Mouse (Mus musculus) neural tube, embryonic 12.5 days (tissue): ENCODE data around the gene Lrp2. TPM values are rescaled to one million over a fixed set of nuclear protein-coding genes. Genes with fewer than 3 reads are reported as not detected.

Source experiments
- ATAC-seq: fragments of 200-750 bp; cut with Nextera tagmentation; 2 replicates; pipeline ENCODE4 v1.8.0; 2017; ENCODE audit warnings: low read depth, mild to moderate bottlenecking, moderate TSS enrichment, moderate library complexity; ENCODE audit not compliant: low FRiP score
- H3K27ac ChIP-seq: fragments of 300-500 bp; sonication (generic); 2 replicates; pipeline ENCODE4 v1.5.1; 2016
- H3K27me3 ChIP-seq: fragments of 300-500 bp; sonication (generic); replicated peaks from 2 replicates; pipeline ENCODE4 v1.6.1; 2016; ENCODE audit warnings: mild to moderate bottlenecking
- H3K36me3 ChIP-seq: fragments of 300-500 bp; sonication (generic); 2 replicates; pipeline ENCODE4 v1.6.1; 2016; ENCODE audit warnings: mild to moderate bottlenecking
- H3K4me1 ChIP-seq: fragments of 300-500 bp; sonication (generic); 2 replicates; pipeline ENCODE4 v1.6.1; 2016
- H3K4me2 ChIP-seq: fragments of 300-500 bp; sonication (generic); replicated peaks from 2 replicates; pipeline ENCODE4 v1.6.1; 2016; ENCODE audit warnings: mild to moderate bottlenecking
- H3K4me3 ChIP-seq: fragments of 300-500 bp; sonication (generic); 2 replicates; pipeline ENCODE4 v1.5.1; 2016
- H3K9ac ChIP-seq: fragments of 300-500 bp; sonication (generic); 2 replicates; pipeline ENCODE4 v1.6.1; 2016; ENCODE audit warnings: mild to moderate bottlenecking
- H3K9me3 ChIP-seq: fragments of 300-500 bp; sonication (generic); 2 replicates; pipeline ENCODE4 v1.6.1; 2016; ENCODE audit warnings: mild to moderate bottlenecking
- WGBS: fragments of 180-500 bp; shearing (Covaris S2); methylation state at CpG from one replicate; pipeline ENCODE4 v1.1.7; 2016; 5-methylcytosine and 5-hydroxymethylcytosine counted together
- polyA plus RNA-seq: library from polyadenylated mRNA; unstranded; fragments of >200 nt; fragmentation: Nextera tagmentation; extraction: Ambion mirVana; gene quantifications from 2 replicates; pipeline ENCODE4 v1.2.1, GENCODE M21; 2016

The Lrp2 gene
- polyA plus RNA-seq, 1 experiment from 2014 or later, result 1.4 TPM

- no peaks in the 10 kb centered on the region for H3K36me3 ChIP-seq
- peaks cover 13% of the 10 kb centered on the region; the same call in 1 of the 2 replicates for H3K4me1 ChIP-seq
- WGBS, result 54% methylated on average over 7 of the region's 7 CpGs
- no peak overlapping the region for H3K27ac ChIP-seq
- H3K4me3 ChIP-seq, result no peak overlapping the region
- ATAC-seq, result no peak
- no peaks in the 10 kb centered on the region for H3K27me3 ChIP-seq
- no peak overlapping the region for H3K4me2 ChIP-seq
- H3K9me3 ChIP-seq, result no peaks in the 10 kb centered on the region
- no peak overlapping the region for H3K9ac ChIP-seq
These were observed 29.2 kb downstream of the Lrp2 start for GRCm38 (mm10) chr2:69556686-69557085.

DNA sequence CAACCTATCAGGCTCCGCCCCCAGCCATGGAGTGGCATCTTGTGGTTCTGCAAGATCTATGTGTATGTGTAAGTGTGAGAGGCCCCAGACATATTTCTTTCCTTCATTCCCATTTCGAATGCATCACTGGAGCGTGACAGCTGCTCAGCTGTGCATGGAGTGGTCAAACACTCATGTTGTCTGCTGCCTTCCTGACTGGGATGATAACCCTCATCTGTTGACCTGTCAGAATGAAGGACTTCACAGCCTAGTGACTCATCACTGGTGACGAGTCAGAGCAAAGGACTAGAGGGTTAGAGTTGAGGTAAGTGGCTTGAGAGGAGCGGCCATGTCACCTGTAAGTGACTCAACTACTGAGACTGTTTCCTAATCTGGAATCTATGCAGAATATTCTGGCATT is 34.2 kb downstream of the Lrp2 start:
- Histone ChIP-seq H3K36me3 (no peaks in the 10 kb centered on the region), H3K27ac (no peak overlapping the region), H3K4me1 (no peaks in the 10 kb centered on the region), H3K4me3 (no peak overlapping the region), H3K4me2 (no peak overlapping the region), H3K27me3 (no peaks in the 10 kb centered on the region), H3K9ac (no peak overlapping the region), H3K9me3 (no peaks in the 10 kb centered on the region)
- no peak for ATAC-seq
- 81% methylated on average over 5 of the region's 5 CpGs for WGBS

GRCm38 (mm10) chr2:69546823-69547222 is 39.0 kb downstream of the Lrp2 start:
- 83% methylated on average over 11 of the region's 11 CpGs for WGBS
- H3K36me3 ChIP-seq, result no peaks in the 10 kb centered on the region
- H3K4me3 ChIP-seq, result no peak overlapping the region
- H3K4me2 ChIP-seq, result no peak overlapping the region
- no peak overlapping the region for H3K27ac ChIP-seq
- no peaks in the 10 kb centered on the region for H3K27me3 ChIP-seq
- no peaks in the 10 kb centered on the region for H3K9me3 ChIP-seq
- H3K4me1 ChIP-seq, result no peaks in the 10 kb centered on the region
- no peak for ATAC-seq
- no peak overlapping the region for H3K9ac ChIP-seq

DNA sequence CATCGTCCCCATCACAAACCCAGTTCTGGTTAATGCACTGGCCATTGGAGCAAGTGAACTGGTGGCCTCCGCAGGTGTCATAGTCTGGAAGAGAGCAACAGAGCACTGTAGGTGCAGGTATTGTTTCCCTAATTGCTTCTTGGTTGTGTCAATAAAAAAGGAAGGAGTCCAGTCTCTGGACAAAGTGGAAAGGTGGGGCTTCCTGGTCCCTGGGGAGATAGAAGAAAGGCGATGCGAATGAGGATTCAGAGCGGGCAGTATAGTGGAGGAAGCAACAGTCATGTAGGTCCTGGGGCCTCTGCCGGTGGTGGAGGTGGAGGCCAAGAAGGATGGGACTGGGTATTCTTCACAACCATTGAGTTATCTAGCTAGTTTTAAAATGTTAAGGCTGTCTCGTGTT is 49.8 kb downstream of the Lrp2 start:
- WGBS, result 65% methylated on average over 7 of the region's 7 CpGs
- no peak overlapping the region for H3K4me3 ChIP-seq

GRCm38 (mm10) chr2:69531528-69532055 is 54.3 kb downstream of the Lrp2 start:
- H3K9ac ChIP-seq, result no peak overlapping the region
- 21% methylated on average over 3 of the region's 3 CpGs for WGBS
- 0 out of 2 replicates have a peak, but pooled peaks have one; percentile 21 for ATAC-seq
- no peak overlapping the region for H3K4me2 ChIP-seq
- H3K4me1 ChIP-seq, result peaks cover 9% of the 10 kb centered on the region
- no peaks in the 10 kb centered on the region for H3K9me3 ChIP-seq
- no peak overlapping the region for H3K4me3 ChIP-seq
- H3K27ac ChIP-seq, result no peak overlapping the region
- no peaks in the 10 kb centered on the region for H3K36me3 ChIP-seq
- no peaks in the 10 kb centered on the region for H3K27me3 ChIP-seq

More for the DNA sequence above, 49.8 kb downstream of the Lrp2 start:
- H3K36me3 ChIP-seq, result no peaks in the 10 kb centered on the region
- no peaks in the 10 kb centered on the region for H3K27me3 ChIP-seq
- no peak for ATAC-seq
- no peak overlapping the region for H3K27ac ChIP-seq
- no peak overlapping the region for H3K4me2 ChIP-seq
- no peaks in the 10 kb centered on the region for H3K9me3 ChIP-seq
- peaks cover under 1% of the 10 kb centered on the region; the same call in 1 of the 2 replicates for H3K4me1 ChIP-seq
- H3K9ac ChIP-seq, result no peak overlapping the region

GRCm38 (mm10) chr2:69530691-69531527 is 55.0 kb downstream of the Lrp2 start:
- Histone ChIP-seq H3K4me2 (no peak overlapping the region), H3K27ac (no peak overlapping the region), H3K27me3 (no peaks in the 10 kb centered on the region), H3K4me1 (peaks cover 9% of the 10 kb centered on the region), H3K4me3 (no peak overlapping the region), H3K9me3 (no peaks in the 10 kb centered on the region), H3K36me3 (no peaks in the 10 kb centered on the region), H3K9ac (no peak overlapping the region)
- WGBS, result 26% methylated on average over 14 of the region's 14 CpGs
- ATAC-seq, result no peak

- 57% methylated on average over 5 of the region's 5 CpGs for WGBS
- Histone ChIP-seq H3K4me2 (no peak overlapping the region), H3K36me3 (no peaks in the 10 kb centered on the region), H3K27ac (no peak overlapping the region), H3K27me3 (no peaks in the 10 kb centered on the region), H3K4me3 (no peak overlapping the region), H3K9me3 (no peaks in the 10 kb centered on the region), H3K4me1 (peaks cover 9% of the 10 kb centered on the region), H3K9ac (no peak overlapping the region)
- no peak for ATAC-seq
These were observed 55.7 kb downstream of the Lrp2 start for GRCm38 (mm10) chr2:69530126-69530525.

DNA sequence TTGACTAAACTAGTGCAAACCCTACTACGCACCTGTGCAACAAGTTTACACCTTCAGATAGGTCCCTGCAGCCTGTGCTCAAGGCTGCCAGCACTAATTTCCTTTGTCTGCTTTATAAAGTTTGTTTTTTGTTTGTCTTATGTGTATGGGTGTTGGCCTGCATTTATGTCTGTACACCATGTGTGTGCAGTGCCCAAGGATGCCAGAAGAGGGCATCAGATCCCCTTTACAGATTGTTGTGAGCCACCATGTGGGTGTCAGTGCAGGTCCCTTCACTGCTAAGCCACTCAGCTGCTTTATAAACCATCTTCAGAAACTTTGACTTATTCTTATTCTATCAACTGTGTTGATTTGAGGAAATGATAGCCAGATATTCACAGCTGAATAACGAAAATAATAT is 65.6 kb downstream of the Lrp2 start:
- Histone ChIP-seq H3K27ac (no peak overlapping the region), H3K4me3 (no peak overlapping the region), H3K27me3 (no peaks in the 10 kb centered on the region), H3K36me3 (no peaks in the 10 kb centered on the region; the same call in 1 of the 2 replicates), H3K9ac (no peak overlapping the region), H3K4me1 (no peaks in the 10 kb centered on the region), H3K4me2 (no peak overlapping the region), H3K9me3 (no peaks in the 10 kb centered on the region)
- 95% methylated on average over 2 of the region's 2 CpGs for WGBS
- ATAC-seq, result no peak

DNA sequence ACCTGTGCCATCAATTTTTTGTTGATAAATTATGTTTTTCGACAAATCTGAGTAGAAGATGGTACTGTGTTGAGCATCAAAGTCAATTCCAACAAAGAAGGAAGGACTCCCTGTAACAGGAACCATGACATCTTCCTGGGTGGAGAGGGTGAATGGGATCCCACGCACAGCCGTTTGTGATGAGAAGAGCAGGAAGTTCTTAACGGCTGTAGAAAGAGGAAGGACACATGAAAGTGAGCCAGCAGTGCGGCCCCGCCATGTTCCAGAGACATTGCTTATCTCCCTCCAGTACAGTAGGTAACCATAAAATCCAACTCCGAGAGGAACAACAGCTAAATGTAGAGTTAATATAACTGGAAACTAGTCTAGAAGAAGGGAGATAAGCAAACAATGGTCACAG is 67.6 kb downstream of the Lrp2 start:
- Histone ChIP-seq H3K4me2 (no peak overlapping the region), H3K9ac (no peak overlapping the region), H3K4me3 (no peak overlapping the region), H3K9me3 (no peaks in the 10 kb centered on the region), H3K36me3 (no peaks in the 10 kb centered on the region; the same call in 1 of the 2 replicates), H3K27me3 (no peaks in the 10 kb centered on the region), H3K4me1 (no peaks in the 10 kb centered on the region), H3K27ac (no peak overlapping the region)
- 86% methylated on average over 7 of the region's 7 CpGs for WGBS
- ATAC-seq, result no peak

- Histone ChIP-seq H3K9ac (no peak overlapping the region), H3K27ac (no peak overlapping the region), H3K4me3 (no peak overlapping the region), H3K9me3 (no peaks in the 10 kb centered on the region), H3K4me1 (no peaks in the 10 kb centered on the region), H3K4me2 (no peak overlapping the region), H3K27me3 (no peaks in the 10 kb centered on the region), H3K36me3 (no peaks in the 10 kb centered on the region)
- WGBS, result 91% methylated on average over 5 of the region's 5 CpGs
- ATAC-seq, result no peak
These were observed 74.1 kb downstream of the Lrp2 start for GRCm38 (mm10) chr2:69511766-69512165.

- 70% methylated on average over 9 of the region's 9 CpGs for WGBS
- Histone ChIP-seq H3K27me3 (no peaks in the 10 kb centered on the region), H3K27ac (no peak overlapping the region), H3K9me3 (no peaks in the 10 kb centered on the region), H3K9ac (no peak overlapping the region), H3K4me3 (no peak overlapping the region), H3K4me2 (no peak overlapping the region), H3K4me1 (no peaks in the 10 kb centered on the region), H3K36me3 (no peaks in the 10 kb centered on the region)
- ATAC-seq, result no peak
These were observed 85.5 kb downstream of the Lrp2 start for GRCm38 (mm10) chr2:69500357-69500756.

- H3K27me3 ChIP-seq, result no peaks in the 10 kb centered on the region
- no peak overlapping the region for H3K4me2 ChIP-seq
- no peak overlapping the region for H3K9ac ChIP-seq
- 90% methylated on average over 4 of the region's 4 CpGs for WGBS
- H3K9me3 ChIP-seq, result no peaks in the 10 kb centered on the region
- no peak overlapping the region for H3K27ac ChIP-seq
- H3K4me1 ChIP-seq, result no peaks in the 10 kb centered on the region
- ATAC-seq, result no peak
- no peak overlapping the region for H3K4me3 ChIP-seq
- no peaks in the 10 kb centered on the region; the same call in 1 of the 2 replicates for H3K36me3 ChIP-seq
These were observed 92.7 kb downstream of the Lrp2 start for GRCm38 (mm10) chr2:69493130-69493529.

- ATAC-seq, result no peak
- H3K36me3 ChIP-seq, result no peaks in the 10 kb centered on the region
- no peak overlapping the region for H3K9ac ChIP-seq
- no peaks in the 10 kb centered on the region for H3K4me1 ChIP-seq
- H3K27ac ChIP-seq, result no peak overlapping the region
- no peaks in the 10 kb centered on the region for H3K27me3 ChIP-seq
- no peak overlapping the region for H3K4me3 ChIP-seq
- no peak overlapping the region for H3K4me2 ChIP-seq
- WGBS, result 95% methylated on average over 7 of the region's 7 CpGs
- no peaks in the 10 kb centered on the region for H3K9me3 ChIP-seq
These were observed 104.9 kb downstream of the Lrp2 start for GRCm38 (mm10) chr2:69480965-69481364.
